Mouse (Mus musculus) liver, embryonic 16.5 days (tissue): ENCODE measurements at regions not wholly inside any gene's neighbourhood (a gene's known extent, or its start where the extent isn't known, plus 50 kb on each side); places are given as distances from the start of the nearest gene placed in this dataset.
"Not testable (repeated sequence)": the region's sequence is repeated elsewhere in the genome, so short reads cannot be mapped to it uniquely, and the experiment has no call there.

ENCODE experiments used
- ATAC-seq: fragments of 200-750 bp; cut with Nextera tagmentation; 2 replicates; pipeline ENCODE4 v1.8.0; 2017; ENCODE audit warnings: low read depth, mild to moderate bottlenecking, moderate number of reproducible peaks, moderate library complexity
- H3K27ac ChIP-seq: fragments of 300-500 bp; sonication (generic); 2 replicates; pipeline ENCODE4 v1.5.1; 2014; ENCODE audit warnings: mild to moderate bottlenecking, low read length
- H3K27me3 ChIP-seq: fragments of 300-500 bp; sonication (generic); 2 replicates; pipeline ENCODE4 v1.6.1; 2014; ENCODE audit warnings: low read depth, low read length, mixed read lengths; ENCODE audit not compliant: control insufficient read depth, insufficient read depth
- H3K36me3 ChIP-seq: fragments of 300-500 bp; sonication (generic); 2 replicates; pipeline ENCODE4 v1.6.1; 2014; ENCODE audit warnings: mild to moderate bottlenecking; ENCODE audit not compliant: control insufficient read depth, insufficient read depth
- H3K4me1 ChIP-seq: fragments of 300-500 bp; sonication (generic); 2 replicates; pipeline ENCODE4 v1.6.1; 2014; ENCODE audit warnings: low read depth, low read length, mixed read lengths; ENCODE audit not compliant: control insufficient read depth
- H3K4me2 ChIP-seq: fragments of 300-500 bp; sonication (generic); 2 replicates; pipeline ENCODE4 v1.6.1; 2014; ENCODE audit warnings: low read depth, low read length, mixed read lengths
- H3K4me3 ChIP-seq: fragments of 300-500 bp; sonication (generic); 2 replicates; pipeline ENCODE4 v1.5.1; 2014; ENCODE audit warnings: low read depth, mild to moderate bottlenecking, low read length
- H3K9ac ChIP-seq: fragments of 300-500 bp; sonication (generic); 2 replicates; pipeline ENCODE4 v1.6.1; 2014; ENCODE audit warnings: low read depth, low read length
- H3K9me3 ChIP-seq: fragments of 300-500 bp; sonication (generic); replicated peaks from 2 replicates; pipeline ENCODE4 v1.6.1; 2016; ENCODE audit warnings: low read length; ENCODE audit not compliant: control insufficient read depth
- WGBS: fragments of 180-500 bp; shearing (Covaris S2); extraction: QIAGEN DNeasy Blood & Tissue Kit; methylation state at CpG from one replicate; pipeline ENCODE4 v1.1.7; 2014; ENCODE audit not compliant: insufficient replicate concordance; 5-methylcytosine and 5-hydroxymethylcytosine counted together

DNA sequence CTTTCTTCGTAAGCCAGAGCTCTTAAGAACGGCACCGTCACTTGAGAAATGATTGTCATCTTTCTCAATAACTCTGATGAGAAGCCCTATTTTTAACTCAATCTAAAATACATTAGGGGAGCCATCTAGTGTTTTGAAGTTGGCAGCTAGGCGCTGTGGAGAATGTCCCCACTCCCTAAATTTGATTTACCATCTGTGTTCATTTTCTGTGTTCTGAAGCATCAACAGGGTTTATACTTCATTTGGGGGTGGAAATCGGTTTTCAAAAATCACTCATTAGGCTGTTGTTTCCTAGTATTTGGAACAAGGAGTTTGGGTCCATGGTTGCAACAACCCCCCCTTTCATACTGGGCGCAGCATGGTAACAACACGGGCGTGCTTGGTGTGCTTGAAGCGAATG lies 97.1 kb upstream of the Ipo5 start:
- Histone ChIP-seq H3K9ac (no peak overlapping the region), H3K4me3 (no peak overlapping the region), H3K27ac (no peak overlapping the region), H3K4me2 (no peak overlapping the region), H3K36me3 (no peaks in the 10 kb centered on the region), H3K27me3 (no peaks in the 10 kb centered on the region), H3K4me1 (no peaks in the 10 kb centered on the region), H3K9me3 (no peaks in the 10 kb centered on the region)
- ATAC-seq = no peak
- 68% methylated on average over 9 of the region's 9 CpGs for WGBS

DNA sequence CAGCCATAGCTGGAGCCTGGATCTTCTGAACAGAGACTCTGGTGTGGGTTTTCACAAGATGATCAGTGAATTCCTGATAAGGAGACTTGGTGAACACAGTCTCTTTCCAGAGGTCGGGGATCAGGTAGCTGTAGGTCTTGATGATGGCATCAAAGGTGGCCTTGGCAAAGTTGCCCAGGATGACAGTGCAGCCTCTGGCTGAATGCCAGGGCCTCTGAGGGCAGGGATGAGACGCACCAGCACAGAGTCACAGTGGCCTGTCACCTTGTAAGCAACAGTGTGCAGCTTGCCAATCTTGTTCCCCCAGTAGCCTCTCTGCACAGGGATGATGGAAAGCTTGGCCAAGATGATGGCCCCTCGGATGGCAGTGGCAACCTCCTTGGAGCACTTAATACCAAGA lies 95.9 kb upstream of the Ipo5 start:
- not testable (repeated sequence) for H3K4me2 ChIP-seq, H3K27ac ChIP-seq, H3K9me3 ChIP-seq, H3K4me1 ChIP-seq, H3K36me3 ChIP-seq, ATAC-seq, H3K9ac ChIP-seq, H3K27me3 ChIP-seq, H3K4me3 ChIP-seq
- WGBS = 53% methylated on average over 3 of the region's 3 CpGs

DNA sequence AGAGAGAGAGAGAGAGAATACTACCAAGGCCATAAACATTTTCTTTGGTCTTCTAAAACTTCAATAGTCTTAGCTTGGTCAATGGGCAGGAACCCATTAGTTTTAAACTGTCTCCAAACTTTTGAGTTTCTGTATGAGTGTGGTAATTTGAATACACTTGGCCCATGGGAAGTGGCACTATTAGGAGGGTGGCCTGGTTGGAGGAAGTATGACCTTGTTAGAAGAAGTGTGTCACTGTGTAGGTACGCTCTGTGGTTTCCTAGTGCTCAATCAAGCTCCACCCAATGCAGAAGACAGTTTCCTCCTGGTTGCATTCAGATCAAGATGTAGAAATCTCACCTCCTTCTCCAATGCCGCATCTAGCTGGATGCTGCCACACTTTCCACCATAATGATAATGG lies 94.5 kb upstream of the Ipo5 start:
- H3K9me3 ChIP-seq = no peaks in the 10 kb centered on the region
- no peak overlapping the region for H3K27ac ChIP-seq
- H3K4me3 ChIP-seq = no peak overlapping the region
- no peaks in the 10 kb centered on the region for H3K27me3 ChIP-seq
- no peak overlapping the region for H3K4me2 ChIP-seq
- H3K36me3 ChIP-seq = no peaks in the 10 kb centered on the region
- no peak overlapping the region for H3K9ac ChIP-seq
- ATAC-seq = no peak
- WGBS = 49% methylated on average over 2 of the region's 2 CpGs
- H3K4me1 ChIP-seq = no peaks in the 10 kb centered on the region

DNA sequence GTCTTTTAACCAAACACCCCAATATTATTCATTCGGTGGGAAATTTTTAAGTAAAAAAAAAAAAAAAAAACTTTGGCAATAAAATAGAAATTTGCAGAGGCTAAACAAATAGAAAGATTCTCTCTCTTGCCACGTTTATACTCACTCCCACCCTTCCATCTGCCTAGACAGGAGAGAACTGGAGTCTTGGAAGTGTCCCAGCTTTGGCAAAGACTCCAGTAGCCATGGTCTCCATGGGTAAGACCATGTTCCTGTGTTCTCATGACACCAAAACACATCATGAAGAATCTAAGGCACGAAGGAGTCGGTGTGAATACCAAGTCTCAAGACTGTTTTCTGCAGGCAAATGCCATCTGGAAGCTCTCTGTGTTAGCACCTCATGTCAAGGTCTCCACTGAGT lies 84.8 kb upstream of the Ipo5 start:
- H3K4me3 ChIP-seq = no peak overlapping the region
- WGBS = 54% methylated on average over 4 of the region's 4 CpGs
- no peaks in the 10 kb centered on the region for H3K27me3 ChIP-seq
- no peak for ATAC-seq
- no peak overlapping the region for H3K4me2 ChIP-seq
- no peaks in the 10 kb centered on the region for H3K4me1 ChIP-seq
- no peaks in the 10 kb centered on the region for H3K36me3 ChIP-seq
- no peak overlapping the region for H3K9ac ChIP-seq
- no peaks in the 10 kb centered on the region for H3K9me3 ChIP-seq
- H3K27ac ChIP-seq = no peak overlapping the region

DNA sequence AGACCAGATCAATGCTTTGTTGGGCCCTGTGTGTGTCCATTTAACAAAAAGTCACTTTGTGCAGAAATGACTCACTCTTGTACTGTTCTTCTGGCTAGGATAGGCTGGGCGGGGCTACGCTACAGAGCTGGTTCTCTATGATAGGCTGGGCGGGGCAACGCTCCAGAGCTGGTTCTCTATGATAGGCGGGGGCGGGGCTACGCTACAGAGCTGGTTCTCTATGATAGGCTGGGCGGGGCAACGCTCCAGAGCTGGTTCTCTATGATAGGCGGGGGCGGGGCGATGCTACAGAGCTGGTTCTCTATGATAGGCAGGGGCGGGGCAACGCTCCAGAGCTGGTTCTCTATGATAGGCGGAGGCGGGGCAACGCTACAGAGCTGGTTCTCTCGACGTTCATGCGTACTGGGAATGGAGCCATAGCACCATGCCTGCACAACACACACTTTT lies 80.6 kb upstream of the Ipo5 start:
- H3K4me3 ChIP-seq, H3K27me3 ChIP-seq, H3K27ac ChIP-seq, H3K9ac ChIP-seq, H3K4me1 ChIP-seq, H3K9me3 ChIP-seq, ATAC-seq, H3K4me2 ChIP-seq, H3K36me3 ChIP-seq: not testable (repeated sequence)
- WGBS = 24% methylated on average over 20 of the region's 20 CpGs

DNA sequence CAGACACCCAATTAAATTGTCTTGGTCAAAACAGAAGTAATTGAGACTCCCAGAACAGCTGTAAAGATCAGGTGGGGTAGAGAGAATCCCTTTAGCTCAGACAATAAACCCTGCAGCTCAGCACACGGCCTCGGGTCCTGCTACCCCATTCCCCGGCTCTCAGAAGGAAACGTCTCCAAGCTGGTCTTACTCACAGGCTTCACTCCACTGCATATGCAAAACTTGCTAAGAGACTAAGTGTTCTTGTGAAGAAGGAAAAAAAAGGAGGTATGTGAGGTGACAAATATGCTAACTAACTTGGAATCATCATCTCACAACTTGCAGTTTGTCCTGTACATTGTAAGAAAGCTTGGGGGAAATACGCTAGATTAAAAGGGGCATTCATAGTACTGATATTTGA lies 79.6 kb upstream of the Ipo5 start:
- H3K4me3 ChIP-seq = no peak overlapping the region
- WGBS = 69% methylated on average over 5 of the region's 5 CpGs
- H3K9ac ChIP-seq = no peak overlapping the region
- no peaks in the 10 kb centered on the region for H3K27me3 ChIP-seq
- no peak for ATAC-seq
- H3K4me2 ChIP-seq = no peak overlapping the region
- no peak overlapping the region for H3K27ac ChIP-seq
- no peaks in the 10 kb centered on the region for H3K9me3 ChIP-seq
- no peaks in the 10 kb centered on the region; the same call in 1 of the 2 replicates for H3K4me1 ChIP-seq
- H3K36me3 ChIP-seq = no peaks in the 10 kb centered on the region

DNA sequence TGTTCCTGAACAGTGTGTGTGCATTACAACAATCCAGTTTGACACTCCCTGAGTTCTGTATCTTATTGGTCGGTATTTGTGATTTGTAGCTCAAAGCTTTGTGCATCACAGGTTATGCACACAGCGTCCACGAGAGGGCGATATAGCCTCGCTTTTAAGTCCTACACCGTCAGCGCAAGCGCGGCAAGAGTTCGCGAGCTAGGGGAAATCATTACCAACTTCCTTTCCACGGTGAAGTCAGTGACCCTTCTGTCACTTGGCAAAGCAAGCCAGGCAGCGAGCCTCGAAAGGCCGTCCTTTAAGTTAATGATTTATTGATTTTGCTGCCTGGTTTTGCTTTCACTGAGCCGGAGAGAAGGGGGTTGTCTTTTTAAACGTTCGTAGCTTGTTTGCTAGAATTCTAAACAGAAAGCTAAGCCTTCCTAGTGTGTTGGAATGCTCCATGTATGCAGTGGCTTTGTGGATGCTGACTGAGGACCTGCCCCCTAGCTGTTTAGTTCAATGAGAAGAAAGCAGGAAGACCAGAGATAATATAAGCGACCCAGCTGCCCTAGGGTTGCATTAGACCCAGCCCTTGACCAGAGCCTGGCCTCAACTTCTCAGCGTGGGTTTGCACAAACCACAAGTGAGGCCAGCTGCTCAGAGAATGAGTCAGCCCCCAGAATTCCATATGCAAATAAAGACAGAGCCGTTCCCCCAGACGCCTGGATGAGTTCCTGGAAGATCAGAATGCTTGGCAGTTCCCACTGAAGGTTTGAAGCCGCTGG lies 79.0 kb upstream of the Ipo5 start:
- 3% methylated on average over 23 of the region's 23 CpGs for WGBS
- peak overlapping the region; percentile 72 for H3K27ac ChIP-seq
- 0 out of 2 replicates have a peak overlapping the region, but pooled peaks have one; percentile 9 for H3K9ac ChIP-seq
- peak overlapping the region; percentile 46 for H3K4me3 ChIP-seq
- peak overlapping the region; percentile 52 for H3K4me2 ChIP-seq
- no peaks in the 10 kb centered on the region for H3K36me3 ChIP-seq
- no peaks in the 10 kb centered on the region for H3K27me3 ChIP-seq
- H3K9me3 ChIP-seq = no peaks in the 10 kb centered on the region
- no peaks in the 10 kb centered on the region; the same call in 1 of the 2 replicates for H3K4me1 ChIP-seq
- peak; percentile 89 for ATAC-seq

DNA sequence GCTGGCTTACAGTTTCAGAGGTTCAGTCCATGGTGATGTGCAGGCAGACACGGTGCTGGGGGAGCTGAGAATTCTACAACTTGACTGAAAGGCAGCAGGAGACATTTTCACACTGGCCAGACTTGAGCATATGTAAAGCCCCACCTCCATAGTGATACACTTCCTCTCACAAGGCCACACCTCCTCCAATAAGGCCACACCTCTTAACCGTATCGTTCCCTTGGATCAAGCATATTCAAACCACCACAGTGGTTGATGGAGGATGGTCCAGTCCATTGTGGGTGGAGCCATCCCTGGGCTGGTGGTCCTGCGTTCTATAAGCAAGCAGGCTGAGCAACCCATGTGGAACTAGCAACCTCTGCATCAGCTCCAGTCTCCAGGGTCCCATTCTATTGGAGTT lies 76.2 kb upstream of the Ipo5 start:
- Histone ChIP-seq H3K4me2 (no peak overlapping the region), H3K4me1 (no peaks in the 10 kb centered on the region; the same call in 1 of the 2 replicates), H3K36me3 (no peaks in the 10 kb centered on the region), H3K9me3 (no peaks in the 10 kb centered on the region), H3K27ac (no peak overlapping the region), H3K27me3 (no peaks in the 10 kb centered on the region), H3K4me3 (no peak overlapping the region), H3K9ac (no peak overlapping the region)
- WGBS = 45% methylated on average over 4 of the region's 4 CpGs
- no peak for ATAC-seq

DNA sequence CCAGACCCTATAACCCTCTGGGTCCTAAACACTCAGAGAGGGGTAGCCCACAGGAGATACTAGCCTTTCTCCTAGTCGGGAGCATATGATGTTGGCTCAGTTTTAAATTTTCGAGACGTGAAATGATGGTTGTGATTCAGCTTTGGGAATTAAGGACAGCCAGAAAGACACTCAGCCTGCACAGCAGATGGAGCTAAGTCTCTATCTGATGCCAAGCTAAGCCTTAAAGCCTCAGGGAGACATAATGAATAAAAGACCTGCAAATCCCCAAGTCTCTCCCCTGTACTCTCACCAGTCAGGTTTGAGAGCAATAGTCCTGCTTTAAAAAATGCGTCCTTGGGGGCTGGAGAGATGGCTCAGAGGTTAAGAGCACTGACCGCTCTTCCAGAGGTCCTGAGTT lies 75.3 kb upstream of the Ipo5 start:
- no peak overlapping the region for H3K4me2 ChIP-seq
- H3K36me3 ChIP-seq = no peaks in the 10 kb centered on the region
- H3K27ac ChIP-seq = no peak overlapping the region
- WGBS = 56% methylated on average over 5 of the region's 5 CpGs
- H3K9ac ChIP-seq = no peak overlapping the region
- no peak for ATAC-seq
- no peaks in the 10 kb centered on the region; the same call in 1 of the 2 replicates for H3K4me1 ChIP-seq
- no peaks in the 10 kb centered on the region for H3K27me3 ChIP-seq
- H3K4me3 ChIP-seq = no peak overlapping the region
- H3K9me3 ChIP-seq = no peaks in the 10 kb centered on the region
